Mouse (Mus musculus): Measurements from ENCODE around the gene Wdr54. TPM values are rescaled to one million over a fixed set of nuclear protein-coding genes. Genes with fewer than 3 reads are reported as not detected.

Wdr54 gene
- polyA plus RNA-seq, 1 experiment from 2014 or later = 4.8 TPM

- no peaks in the 10 kb centered on the region for H3K9me3 ChIP-seq
- peak overlapping the region; percentile 63 for H3K9ac ChIP-seq
- ATAC-seq (ENCODE audit: insufficient number of reproducible peaks, low FRiP score, low TSS enrichment, low read depth) = peak; percentile 90
- WGBS = under 1% methylated on average over 26 of the region's 26 CpGs
- peak overlapping the region; percentile 81 for H3K4me2 ChIP-seq
- peaks cover 5% of the 10 kb centered on the region; the same call in 1 of the 2 replicates for H3K36me3 ChIP-seq
- H3K27me3 ChIP-seq = no peaks in the 10 kb centered on the region
- peak overlapping the region; percentile 100 for H3K27ac ChIP-seq
- peak overlapping the region; percentile 54 for H3K4me3 ChIP-seq
- peaks cover 56% of the 10 kb centered on the region for H3K4me1 ChIP-seq
Observed at GRCm38 (mm10) chr6:83136881-83137575, 19.2 kb downstream of the Wdr54 start.

GRCm38 (mm10) chr6:83136291-83136880 lies 19.8 kb downstream of the Wdr54 start:
- Histone ChIP-seq H3K27me3 (no peaks in the 10 kb centered on the region), H3K27ac (peak overlapping the region; percentile 100), H3K4me3 (peak overlapping the region; percentile 54), H3K4me2 (peak overlapping the region; percentile 81), H3K4me1 (peaks cover 49% of the 10 kb centered on the region), H3K9ac (peak overlapping the region; percentile 63), H3K9me3 (no peaks in the 10 kb centered on the region), H3K36me3 (peaks cover 5% of the 10 kb centered on the region; the same call in 1 of the 2 replicates)
- no peak for ATAC-seq (ENCODE audit: insufficient number of reproducible peaks, low FRiP score, low TSS enrichment, low read depth)
- 9% methylated on average over 5 of the region's 5 CpGs for WGBS

- H3K9ac ChIP-seq = peak overlapping the region; percentile 63
- H3K27ac ChIP-seq = peak overlapping the region; percentile 100
- H3K4me3 ChIP-seq = peak overlapping the region; percentile 54
- WGBS = 1% methylated on average over 36 of the region's 37 CpGs
- H3K4me2 ChIP-seq = peak overlapping the region; percentile 81
- H3K9me3 ChIP-seq = no peaks in the 10 kb centered on the region
- H3K4me1 ChIP-seq = peaks cover 45% of the 10 kb centered on the region
- no peaks in the 10 kb centered on the region for H3K27me3 ChIP-seq
- ATAC-seq (ENCODE audit: insufficient number of reproducible peaks, low FRiP score, low TSS enrichment, low read depth) = no peak; the same call in 1 of the 2 replicates
- H3K36me3 ChIP-seq = peaks cover 5% of the 10 kb centered on the region; the same call in 1 of the 2 replicates
Observed at GRCm38 (mm10) chr6:83135571-83136161, 20.5 kb downstream of the Wdr54 start.

- 57% methylated on average over 7 of the region's 7 CpGs for WGBS
- H3K9ac ChIP-seq = peak within 1 kb of the TSS; percentile 63
- H3K27me3 ChIP-seq = no peaks in the 10 kb centered on the region
- peaks cover 40% of the 10 kb centered on the region for H3K4me1 ChIP-seq
- peaks cover 4% of the 10 kb centered on the region; the same call in 1 of the 2 replicates for H3K36me3 ChIP-seq
- no peaks in the 10 kb centered on the region for H3K9me3 ChIP-seq
- no peak for ATAC-seq (ENCODE audit: insufficient number of reproducible peaks, low FRiP score, low TSS enrichment, low read depth)
- peak within 1 kb of the TSS; percentile 81 for H3K4me2 ChIP-seq
- H3K27ac ChIP-seq = peak within 1 kb of the TSS; percentile 100
- H3K4me3 ChIP-seq = peak within 1 kb of the TSS; percentile 54
Observed at GRCm38 (mm10) chr6:83134951-83135513, 21.2 kb downstream of the Wdr54 start, which contains the start of gene Rtkn. Gene Rtkn, plus strand, starts transcription at chr6:83135463.

GRCm38 (mm10) chr6:83134226-83134625 lies 22.0 kb downstream of the Wdr54 start:
- H3K27ac ChIP-seq = no peak overlapping the region
- no peak for ATAC-seq (ENCODE audit: insufficient number of reproducible peaks, low FRiP score, low TSS enrichment, low read depth)
- H3K27me3 ChIP-seq = no peaks in the 10 kb centered on the region
- 69% methylated on average over 3 of the region's 3 CpGs for WGBS
- H3K4me2 ChIP-seq = no peak overlapping the region
- no peak overlapping the region for H3K9ac ChIP-seq
- peaks cover 32% of the 10 kb centered on the region for H3K4me1 ChIP-seq
- no peak overlapping the region for H3K4me3 ChIP-seq
- H3K9me3 ChIP-seq = no peaks in the 10 kb centered on the region
- H3K36me3 ChIP-seq = no peaks in the 10 kb centered on the region

- peaks cover 17% of the 10 kb centered on the region for H3K4me1 ChIP-seq
Observed at GRCm38 (mm10) chr6:83132176-83132919, 23.8 kb downstream of the Wdr54 start.

GRCm38 (mm10) chr6:83131469-83132034 lies 24.6 kb downstream of the Wdr54 start:
- Histone ChIP-seq H3K27ac (no peak overlapping the region), H3K4me2 (no peak overlapping the region)
- ATAC-seq (ENCODE audit: insufficient number of reproducible peaks, low FRiP score, low TSS enrichment, low read depth) = no peak

More at GRCm38 (mm10) chr6:83132176-83132919, 23.8 kb downstream of the Wdr54 start:
- H3K27me3 ChIP-seq = no peaks in the 10 kb centered on the region
- WGBS = 79% methylated on average over 9 of the region's 9 CpGs
- no peaks in the 10 kb centered on the region for H3K9me3 ChIP-seq
- ATAC-seq (ENCODE audit: insufficient number of reproducible peaks, low FRiP score, low TSS enrichment, low read depth) = no peak
- no peaks in the 10 kb centered on the region for H3K36me3 ChIP-seq
- no peak overlapping the region for H3K27ac ChIP-seq
- H3K4me3 ChIP-seq = no peak overlapping the region
- no peak overlapping the region for H3K4me2 ChIP-seq
- no peak overlapping the region for H3K9ac ChIP-seq

GRCm38 (mm10) chr6:83127419-83127818 lies 28.8 kb downstream of the Wdr54 start:
- ATAC-seq (ENCODE audit: insufficient number of reproducible peaks, low FRiP score, low TSS enrichment, low read depth) = no peak
- H3K9me3 ChIP-seq = no peaks in the 10 kb centered on the region
- no peaks in the 10 kb centered on the region for H3K36me3 ChIP-seq
- H3K4me1 ChIP-seq = peaks cover 26% of the 10 kb centered on the region
- H3K27me3 ChIP-seq = no peaks in the 10 kb centered on the region
- WGBS = 93% methylated on average over 5 of the region's 5 CpGs
- H3K4me3 ChIP-seq = no peak overlapping the region
- H3K9ac ChIP-seq = no peak overlapping the region
- no peak overlapping the region for H3K4me2 ChIP-seq
- no peak overlapping the region for H3K27ac ChIP-seq

More at GRCm38 (mm10) chr6:83131469-83132034, 24.6 kb downstream of the Wdr54 start:
- Histone ChIP-seq H3K9me3 (no peaks in the 10 kb centered on the region), H3K27me3 (no peaks in the 10 kb centered on the region), H3K4me3 (no peak overlapping the region), H3K9ac (no peak overlapping the region), H3K4me1 (peaks cover 17% of the 10 kb centered on the region), H3K36me3 (no peaks in the 10 kb centered on the region)
- 73% methylated on average over 6 of the region's 6 CpGs for WGBS

GRCm38 (mm10) chr6:83125331-83125730 lies 30.9 kb downstream of the Wdr54 start, which contains the start of gene Ino80b:
Gene Ino80b, minus strand, starts transcription at chr6:83125431.
- Histone ChIP-seq H3K9me3 (no peaks in the 10 kb centered on the region), H3K4me3 (peak within 1 kb of the TSS; percentile 75), H3K27ac (peak within 1 kb of the TSS; percentile 75), H3K4me2 (peak within 1 kb of the TSS; percentile 90), H3K36me3 (no peaks in the 10 kb centered on the region), H3K4me1 (peaks cover 40% of the 10 kb centered on the region), H3K27me3 (no peaks in the 10 kb centered on the region), H3K9ac (peak within 1 kb of the TSS; percentile 66)
- WGBS = 27% methylated on average over 5 of the region's 5 CpGs
- ATAC-seq (ENCODE audit: insufficient number of reproducible peaks, low FRiP score, low TSS enrichment, low read depth) = no peak

GRCm38 (mm10) chr6:83124851-83125312 lies 31.3 kb downstream of the Wdr54 start:
- Histone ChIP-seq H3K9me3 (no peaks in the 10 kb centered on the region), H3K4me3 (peak overlapping the region; percentile 75), H3K27me3 (no peaks in the 10 kb centered on the region), H3K36me3 (no peaks in the 10 kb centered on the region), H3K4me2 (peak overlapping the region; percentile 90), H3K4me1 (peaks cover 44% of the 10 kb centered on the region), H3K27ac (peak overlapping the region; percentile 75), H3K9ac (peak overlapping the region; percentile 66)
- under 1% methylated on average over 30 of the region's 30 CpGs for WGBS
- ATAC-seq (ENCODE audit: insufficient number of reproducible peaks, low FRiP score, low TSS enrichment, low read depth) = no peak

GRCm38 (mm10) chr6:83122961-83123360 lies 33.2 kb downstream of the Wdr54 start:
- no peaks in the 10 kb centered on the region for H3K9me3 ChIP-seq
- H3K27ac ChIP-seq = peak overlapping the region; percentile 98; the same call in 1 of the 2 replicates
- no peak overlapping the region for H3K9ac ChIP-seq
- H3K36me3 ChIP-seq = peaks cover 17% of the 10 kb centered on the region
- peak overlapping the region; percentile 92 for H3K4me2 ChIP-seq
- 73% methylated on average over 5 of the region's 5 CpGs for WGBS
- H3K4me3 ChIP-seq = peak overlapping the region; percentile 79; the same call in 1 of the 2 replicates
- H3K27me3 ChIP-seq = no peaks in the 10 kb centered on the region
- peaks cover 52% of the 10 kb centered on the region for H3K4me1 ChIP-seq
- no peak for ATAC-seq (ENCODE audit: insufficient number of reproducible peaks, low FRiP score, low TSS enrichment, low read depth)
